Mouse (Mus musculus) embryonic facial prominence, embryonic 15.5 days (tissue): ENCODE data around the gene Upk2. TPM values are rescaled to one million over a fixed set of nuclear protein-coding genes. Genes with fewer than 3 reads are reported as not detected.

ENCODE experiments used
- ATAC-seq: fragments of 200-750 bp; cut with Nextera tagmentation; 2 replicates; pipeline ENCODE4 v1.8.0; 2017; ENCODE audit warnings: low read depth, moderate TSS enrichment; ENCODE audit not compliant: insufficient number of reproducible peaks, low FRiP score, low TSS enrichment
- H3K27ac ChIP-seq: fragments of 300-500 bp; sonication (generic); replicated peaks from 2 replicates; pipeline ENCODE4 v1.5.1; 2015; ENCODE audit warnings: mild to moderate bottlenecking, inconsistent platforms
- H3K27me3 ChIP-seq: fragments of 300-500 bp; sonication (generic); 2 replicates; pipeline ENCODE4 v1.6.1; 2015; ENCODE audit warnings: inconsistent platforms
- H3K36me3 ChIP-seq: fragments of 300-500 bp; sonication (generic); 2 replicates; pipeline ENCODE4 v1.6.1; 2015; ENCODE audit warnings: mild to moderate bottlenecking, inconsistent platforms
- H3K4me1 ChIP-seq: fragments of 300-500 bp; sonication (generic); 2 replicates; pipeline ENCODE4 v1.6.1; 2015; ENCODE audit warnings: inconsistent platforms
- H3K4me2 ChIP-seq: fragments of 300-500 bp; sonication (generic); replicated peaks from 2 replicates; pipeline ENCODE4 v1.6.1; 2015; ENCODE audit warnings: mild to moderate bottlenecking, inconsistent platforms
- H3K4me3 ChIP-seq: fragments of 300-500 bp; sonication (generic); replicated peaks from 2 replicates; pipeline ENCODE4 v1.5.1; 2015; ENCODE audit warnings: mild to moderate bottlenecking, inconsistent platforms
- H3K9ac ChIP-seq: fragments of 300-500 bp; sonication (generic); 2 replicates; pipeline ENCODE4 v1.6.1; 2015; ENCODE audit warnings: inconsistent platforms
- H3K9me3 ChIP-seq: fragments of 300-500 bp; sonication (generic); replicated peaks from 2 replicates; pipeline ENCODE4 v1.6.1; 2016; ENCODE audit warnings: inconsistent platforms
- WGBS: fragments of 180-500 bp; shearing (Covaris S2); methylation state at CpG from one replicate; pipeline ENCODE4 v1.1.7; 2015; 5-methylcytosine and 5-hydroxymethylcytosine counted together
- polyA plus RNA-seq: library from polyadenylated mRNA; unstranded; fragments of >200 nt; fragmentation: Nextera tagmentation; extraction: Ambion mirVana; gene quantifications from 2 replicates; pipeline ENCODE4 v1.2.1, GENCODE M21; 2015

Upk2 gene
- polyA plus RNA-seq, 1 experiment from 2014 or later = 3.3 TPM

- Histone ChIP-seq H3K9me3 (no peaks in the 10 kb centered on the region), H3K4me2 (no peak overlapping the region), H3K9ac (no peak overlapping the region), H3K27me3 (no peaks in the 10 kb centered on the region), H3K4me3 (no peak overlapping the region), H3K27ac (peak overlapping the region; percentile 98), H3K36me3 (0 out of 2 replicates have a peak, but pooled peaks cover 6% of the 10 kb centered on the region), H3K4me1 (peaks cover 98% of the 10 kb centered on the region)
- 71% methylated on average over 10 of the region's 10 CpGs for WGBS
- no peak for ATAC-seq
Measured at GRCm38 (mm10) chr9:44495810-44496344, 41.1 kb upstream of the Upk2 start.

GRCm38 (mm10) chr9:44494863-44495809 is 40.4 kb upstream of the Upk2 start:
- Histone ChIP-seq H3K27ac (peak overlapping the region; percentile 98), H3K36me3 (0 out of 2 replicates have a peak, but pooled peaks cover 6% of the 10 kb centered on the region), H3K4me2 (peak overlapping the region; percentile 36), H3K27me3 (no peaks in the 10 kb centered on the region), H3K9ac (no peak overlapping the region), H3K9me3 (no peaks in the 10 kb centered on the region), H3K4me1 (peaks cover 98% of the 10 kb centered on the region), H3K4me3 (peak overlapping the region; percentile 14; the same call in 1 of the 2 replicates)
- WGBS = 19% methylated on average over 9 of the region's 9 CpGs
- no peak for ATAC-seq

GRCm38 (mm10) chr9:44494261-44494862 is 39.6 kb upstream of the Upk2 start:
- WGBS = 14% methylated on average over 11 of the region's 11 CpGs
- Histone ChIP-seq H3K27me3 (no peaks in the 10 kb centered on the region), H3K9ac (peak overlapping the region; percentile 12; the same call in 1 of the 2 replicates), H3K27ac (peak overlapping the region; percentile 98), H3K36me3 (0 out of 2 replicates have a peak, but pooled peaks cover 6% of the 10 kb centered on the region), H3K9me3 (no peaks in the 10 kb centered on the region), H3K4me2 (peak overlapping the region; percentile 36), H3K4me1 (peaks cover 98% of the 10 kb centered on the region), H3K4me3 (peak overlapping the region; percentile 14; the same call in 1 of the 2 replicates)
- ATAC-seq = no peak

DNA sequence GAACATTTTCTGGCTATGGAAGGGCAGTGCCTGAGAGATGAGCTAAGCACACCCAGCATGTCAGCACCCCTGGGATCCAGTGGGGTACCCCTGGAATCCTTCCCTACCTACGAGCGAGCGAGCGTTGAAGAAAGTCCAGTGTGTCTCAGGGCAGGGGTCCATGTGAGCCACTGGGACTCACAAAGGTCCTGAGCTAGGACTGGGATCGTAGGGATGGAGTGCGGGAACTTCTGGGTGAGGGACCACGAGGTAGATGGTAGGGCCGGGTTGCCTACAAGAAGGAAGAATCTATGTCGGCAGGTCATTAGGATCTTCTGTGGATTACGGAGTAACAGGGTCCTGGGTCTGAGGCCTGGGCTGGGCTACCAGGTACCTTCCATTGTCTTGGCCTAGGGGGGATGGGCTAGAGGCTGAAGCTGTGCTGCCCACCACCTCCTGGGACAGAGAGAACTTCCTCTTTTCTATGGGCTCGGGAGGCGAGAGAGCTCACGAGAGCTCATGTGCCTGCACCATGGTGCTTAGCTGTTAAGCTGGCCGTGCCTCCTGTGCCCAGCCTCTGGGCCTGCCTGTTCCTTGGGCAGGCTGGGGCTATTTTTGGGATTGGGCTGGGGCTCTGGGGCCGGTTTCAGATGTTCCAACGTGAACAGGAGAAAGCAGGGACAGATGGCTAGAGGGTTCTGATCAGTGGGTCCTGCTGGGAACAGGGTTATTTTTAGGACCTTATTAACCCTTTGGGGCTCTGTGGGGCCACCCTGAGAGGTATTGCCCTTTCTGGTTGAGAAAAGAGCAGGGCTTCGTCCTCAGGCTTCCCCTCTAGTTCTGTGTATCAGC is 38.1 kb upstream of the Upk2 start:
- Histone ChIP-seq H3K4me3 (no peak overlapping the region), H3K36me3 (0 out of 2 replicates have a peak, but pooled peaks cover 6% of the 10 kb centered on the region), H3K27me3 (no peaks in the 10 kb centered on the region), H3K4me1 (peaks cover 99% of the 10 kb centered on the region), H3K9ac (no peak overlapping the region), H3K4me2 (no peak overlapping the region), H3K27ac (peak overlapping the region; percentile 98), H3K9me3 (no peaks in the 10 kb centered on the region)
- no peak for ATAC-seq
- 57% methylated on average over 17 of the region's 17 CpGs for WGBS

DNA sequence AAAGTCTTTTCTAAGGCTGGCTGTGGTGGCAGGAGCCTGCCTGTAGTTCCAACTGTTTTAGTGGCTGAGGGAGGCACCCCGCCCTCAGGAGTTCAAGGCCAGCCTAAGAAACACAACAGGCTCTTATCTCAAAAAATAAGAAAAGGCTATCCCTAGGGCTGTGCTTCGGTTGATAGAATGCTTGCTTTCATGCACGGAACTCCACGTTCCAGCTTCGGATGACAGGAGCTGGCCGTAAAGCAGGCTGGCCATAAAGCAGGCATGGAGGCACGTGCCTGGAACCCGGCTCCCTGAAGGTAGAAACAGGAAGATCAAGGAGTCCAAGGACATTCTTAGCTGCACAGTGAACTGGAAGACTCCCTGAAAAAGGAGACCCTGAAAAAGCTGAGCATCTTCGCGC is 36.6 kb upstream of the Upk2 start:
- 66% methylated on average over 10 of the region's 10 CpGs for WGBS
- Histone ChIP-seq H3K4me3 (no peak overlapping the region), H3K36me3 (0 out of 2 replicates have a peak, but pooled peaks cover 6% of the 10 kb centered on the region), H3K9me3 (no peaks in the 10 kb centered on the region), H3K4me2 (no peak overlapping the region), H3K4me1 (peaks cover 99% of the 10 kb centered on the region), H3K27me3 (no peaks in the 10 kb centered on the region), H3K27ac (no peak overlapping the region), H3K9ac (no peak overlapping the region)
- ATAC-seq = no peak

GRCm38 (mm10) chr9:44490086-44490967 is 35.6 kb upstream of the Upk2 start:
- peak overlapping the region; percentile 97 for H3K4me3 ChIP-seq
- no peak for ATAC-seq
- H3K36me3 ChIP-seq = 0 out of 2 replicates have a peak, but pooled peaks cover 6% of the 10 kb centered on the region
- 16% methylated on average over 17 of the region's 17 CpGs for WGBS
- peak overlapping the region; percentile 83 for H3K4me2 ChIP-seq
- H3K4me1 ChIP-seq = peaks cover 99% of the 10 kb centered on the region
- no peaks in the 10 kb centered on the region for H3K9me3 ChIP-seq
- H3K9ac ChIP-seq = no peak overlapping the region
- peak overlapping the region; percentile 96 for H3K27ac ChIP-seq
- H3K27me3 ChIP-seq = no peaks in the 10 kb centered on the region

GRCm38 (mm10) chr9:44489651-44490085 is 34.9 kb upstream of the Upk2 start:
- Histone ChIP-seq H3K4me2 (peak overlapping the region; percentile 83), H3K9ac (no peak overlapping the region), H3K36me3 (0 out of 2 replicates have a peak, but pooled peaks cover 6% of the 10 kb centered on the region), H3K4me1 (peaks cover 99% of the 10 kb centered on the region), H3K27me3 (no peaks in the 10 kb centered on the region), H3K4me3 (peak overlapping the region; percentile 97), H3K9me3 (no peaks in the 10 kb centered on the region), H3K27ac (peak overlapping the region; percentile 96)
- WGBS = 6% methylated on average over 17 of the region's 17 CpGs
- ATAC-seq = no peak

GRCm38 (mm10) chr9:44488855-44489381 is 34.1 kb upstream of the Upk2 start:
- Histone ChIP-seq H3K4me3 (peak overlapping the region; percentile 97), H3K27ac (peak overlapping the region; percentile 96), H3K4me1 (peaks cover 99% of the 10 kb centered on the region), H3K27me3 (no peaks in the 10 kb centered on the region), H3K36me3 (0 out of 2 replicates have a peak, but pooled peaks cover 6% of the 10 kb centered on the region), H3K9ac (peak overlapping the region; percentile 10; the same call in 1 of the 2 replicates), H3K4me2 (peak overlapping the region; percentile 83), H3K9me3 (no peaks in the 10 kb centered on the region)
- 4% methylated on average over 5 of the region's 5 CpGs for WGBS
- ATAC-seq = peak; percentile 16; the same call in 1 of the 2 replicates

DNA sequence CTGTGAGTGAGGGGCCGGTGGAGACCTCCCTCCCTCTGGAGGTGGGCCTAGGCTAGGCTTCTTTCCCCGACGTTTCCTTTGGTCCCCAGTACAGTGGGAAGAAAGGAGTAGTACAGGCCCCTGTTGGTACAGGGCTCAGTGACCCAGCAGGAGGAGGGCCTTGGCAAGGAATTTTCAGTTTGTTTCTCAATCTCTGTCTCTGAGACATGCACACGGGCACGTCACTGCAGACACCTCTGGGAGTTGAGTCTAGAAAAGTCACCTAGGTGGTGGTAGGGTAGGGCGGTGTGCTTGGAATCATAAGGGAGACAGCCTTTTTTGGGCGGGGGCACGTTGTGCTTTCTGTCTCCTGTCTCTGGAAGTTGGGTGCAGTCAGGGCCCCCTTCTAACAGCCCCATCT is 33.6 kb upstream of the Upk2 start:
- peaks cover 94% of the 10 kb centered on the region for H3K4me1 ChIP-seq
- no peak for ATAC-seq

More for the DNA sequence above, 33.6 kb upstream of the Upk2 start:
- Histone ChIP-seq H3K27me3 (no peaks in the 10 kb centered on the region), H3K36me3 (0 out of 2 replicates have a peak, but pooled peaks cover 6% of the 10 kb centered on the region), H3K4me2 (peak overlapping the region; percentile 83), H3K9me3 (no peaks in the 10 kb centered on the region), H3K4me3 (peak overlapping the region; percentile 97), H3K27ac (peak overlapping the region; percentile 96), H3K9ac (0 out of 2 replicates have a peak overlapping the region, but pooled peaks have one; percentile 2)
- 10% methylated on average over 8 of the region's 8 CpGs for WGBS
